Mouse (Mus musculus) hindbrain, embryonic 11.5 days (tissue): ENCODE data around the gene Agmo. TPM values are rescaled to one million over a fixed set of nuclear protein-coding genes. Genes with fewer than 3 reads are reported as not detected.

Source experiments
- ATAC-seq: fragments of 200-750 bp; cut with Nextera tagmentation; 2 replicates; pipeline ENCODE4 v1.8.0; 2017; ENCODE audit warnings: mild to moderate bottlenecking, moderate TSS enrichment, moderate library complexity; ENCODE audit not compliant: low FRiP score
- DNase-seq: peaks from one replicate; pipeline ENCODE4 v3.0.0-alpha.2; 2015; ENCODE audit warnings: low spot score
- H3K27ac ChIP-seq: fragments of 300-500 bp; sonication (generic); 2 replicates; pipeline ENCODE4 v1.5.1; 2014; ENCODE audit warnings: mild to moderate bottlenecking, low read depth, low read length
- H3K27me3 ChIP-seq: fragments of 300-500 bp; sonication (generic); 2 replicates; pipeline ENCODE4 v1.6.1; 2014; ENCODE audit warnings: mild to moderate bottlenecking, low read length, moderate library complexity, mixed read lengths; ENCODE audit not compliant: control insufficient read depth, insufficient read depth
- H3K36me3 ChIP-seq: fragments of 300-500 bp; sonication (generic); 2 replicates; pipeline ENCODE4 v1.6.1; 2014; ENCODE audit warnings: mild to moderate bottlenecking, low read length, moderate library complexity, mixed read lengths; ENCODE audit not compliant: control insufficient read depth, insufficient read depth
- H3K4me1 ChIP-seq: fragments of 300-500 bp; sonication (generic); replicated peaks from 2 replicates; pipeline ENCODE4 v1.6.1; 2014; ENCODE audit warnings: low read length, mixed read lengths; ENCODE audit not compliant: control insufficient read depth, insufficient read depth
- H3K4me2 ChIP-seq: fragments of 300-500 bp; sonication (generic); replicated peaks from 2 replicates; pipeline ENCODE4 v1.6.1; 2014; ENCODE audit warnings: mild to moderate bottlenecking, low read depth, low read length
- H3K4me3 ChIP-seq: fragments of 300-500 bp; sonication (generic); 2 replicates; pipeline ENCODE4 v1.5.1; 2014; ENCODE audit warnings: low read depth, low read length
- H3K9ac ChIP-seq: fragments of 300-500 bp; sonication (generic); 2 replicates; pipeline ENCODE4 v1.6.1; 2014; ENCODE audit warnings: low read depth, low read length
- H3K9me3 ChIP-seq: fragments of 300-500 bp; sonication (generic); 2 replicates; pipeline ENCODE4 v1.6.1; 2016; ENCODE audit warnings: low read length; ENCODE audit not compliant: control insufficient read depth
- WGBS: fragments of 180-500 bp; shearing (Covaris S2); extraction: QIAGEN DNeasy Blood & Tissue Kit; methylation state at CpG from one replicate; pipeline ENCODE4 v1.1.7; 2014; 5-methylcytosine and 5-hydroxymethylcytosine counted together
- polyA plus RNA-seq: library from polyadenylated mRNA; unstranded; fragments of >200 nt; fragmentation: Nextera tagmentation; extraction: Ambion mirVana; gene quantifications from 2 replicates; pipeline ENCODE4 v1.2.1, GENCODE M21; 2014

Agmo gene
- polyA plus RNA-seq, 1 experiment from 2014 or later = 0.71 TPM

DNA sequence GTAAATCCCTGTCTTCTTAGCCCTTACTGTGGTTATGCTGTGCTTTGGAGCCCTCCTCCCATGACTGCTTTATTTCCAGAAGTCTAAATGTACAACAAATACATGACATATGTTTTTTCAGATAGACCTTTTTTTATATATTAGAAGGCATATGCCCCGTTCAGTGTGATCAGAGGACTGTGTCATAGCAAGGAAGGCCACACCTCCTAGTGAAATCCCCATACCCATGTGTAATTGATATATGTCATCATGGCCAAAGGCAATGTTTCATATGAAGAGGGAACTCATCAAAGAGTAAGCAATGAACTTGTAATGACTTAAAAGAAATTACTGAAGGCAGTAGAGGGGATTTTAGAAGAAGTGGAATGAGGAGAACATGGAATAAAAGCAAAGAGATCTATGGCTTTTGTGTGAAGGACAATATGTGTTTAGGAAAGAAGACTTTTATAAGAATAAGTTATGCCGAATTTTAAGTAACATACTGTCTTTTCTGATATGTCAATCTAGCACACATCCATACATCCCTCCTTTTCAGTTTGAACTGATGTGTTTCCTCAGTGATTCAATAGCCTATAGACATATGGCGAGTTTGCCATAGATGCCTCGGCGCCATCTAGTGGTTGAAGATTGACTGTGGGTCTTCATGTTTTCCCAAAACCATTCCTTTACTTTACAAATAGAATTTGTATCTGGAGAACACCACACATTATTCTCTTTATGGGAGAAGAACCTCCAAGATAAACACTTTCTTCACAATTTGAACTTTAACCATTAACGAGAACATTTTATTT is 209.1 kb downstream of the Agmo start:
- no peak overlapping the region for H3K27ac ChIP-seq
- H3K27me3 ChIP-seq = no peaks in the 10 kb centered on the region
- H3K4me1 ChIP-seq = no peaks in the 10 kb centered on the region
- DNase-seq (peak; percentile 87), ATAC-seq (peak; percentile 75)
- 19% methylated on average over 6 of the region's 6 CpGs for WGBS
- H3K4me3 ChIP-seq = no peak overlapping the region
- no peaks in the 10 kb centered on the region for H3K36me3 ChIP-seq
- no peak overlapping the region for H3K9ac ChIP-seq
- H3K4me2 ChIP-seq = no peak overlapping the region
- no peaks in the 10 kb centered on the region for H3K9me3 ChIP-seq

DNA sequence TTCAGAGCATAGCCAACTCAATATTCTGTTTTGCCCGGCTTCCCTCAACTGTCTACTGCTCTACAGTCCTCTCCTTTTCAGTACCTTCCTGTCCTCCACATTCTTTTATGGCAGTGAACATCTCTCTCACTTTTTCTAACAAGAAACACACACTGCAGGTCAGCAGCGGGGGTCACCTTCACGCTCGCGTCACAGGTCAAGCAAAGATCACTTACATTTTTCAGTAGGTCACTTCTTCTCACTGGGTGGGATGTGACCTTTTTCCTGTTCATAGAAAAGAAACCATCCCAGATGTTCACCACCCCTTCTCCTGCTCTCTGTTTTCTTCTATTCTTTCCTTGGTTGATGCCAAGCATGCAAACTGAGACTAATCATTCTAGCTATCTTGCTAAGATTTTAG is 230.2 kb downstream of the Agmo start:
- Histone ChIP-seq H3K4me3 (no peak overlapping the region), H3K27me3 (no peaks in the 10 kb centered on the region), H3K27ac (no peak overlapping the region), H3K4me2 (no peak overlapping the region), H3K4me1 (no peaks in the 10 kb centered on the region), H3K9me3 (no peaks in the 10 kb centered on the region), H3K9ac (no peak overlapping the region), H3K36me3 (no peaks in the 10 kb centered on the region)
- ATAC-seq (no peak), DNase-seq (no peak)
- 46% methylated on average over 5 of the region's 5 CpGs for WGBS

GRCm38 (mm10) chr12:37476849-37477248 is 235.4 kb downstream of the Agmo start:
- H3K4me2 ChIP-seq = no peak overlapping the region
- no peak overlapping the region for H3K9ac ChIP-seq
- no peak for ATAC-seq
- no peaks in the 10 kb centered on the region for H3K9me3 ChIP-seq
- H3K4me3 ChIP-seq = no peak overlapping the region
- no peaks in the 10 kb centered on the region for H3K4me1 ChIP-seq
- no peaks in the 10 kb centered on the region for H3K36me3 ChIP-seq
- DNase-seq = no peak
- no peak overlapping the region for H3K27ac ChIP-seq
- WGBS = 97% methylated on average over 2 of the region's 2 CpGs
- no peaks in the 10 kb centered on the region for H3K27me3 ChIP-seq

- no peaks in the 10 kb centered on the region for H3K9me3 ChIP-seq
- no peaks in the 10 kb centered on the region for H3K4me1 ChIP-seq
- ATAC-seq (no peak), DNase-seq (no peak)
- no peak overlapping the region for H3K4me3 ChIP-seq
- no peaks in the 10 kb centered on the region for H3K36me3 ChIP-seq
- WGBS = 84% methylated on average over 3 of the region's 3 CpGs
- no peaks in the 10 kb centered on the region for H3K27me3 ChIP-seq
- H3K4me2 ChIP-seq = no peak overlapping the region
- no peak overlapping the region for H3K9ac ChIP-seq
- no peak overlapping the region for H3K27ac ChIP-seq
Observed at GRCm38 (mm10) chr12:37487991-37488390, 246.6 kb downstream of the Agmo start.

GRCm38 (mm10) chr12:37498871-37499270 is 257.4 kb downstream of the Agmo start:
- Histone ChIP-seq H3K4me1 (no peaks in the 10 kb centered on the region), H3K9ac (no peak overlapping the region), H3K27me3 (no peaks in the 10 kb centered on the region), H3K27ac (no peak overlapping the region), H3K4me3 (no peak overlapping the region), H3K4me2 (no peak overlapping the region), H3K9me3 (no peaks in the 10 kb centered on the region), H3K36me3 (no peaks in the 10 kb centered on the region)
- DNase-seq = no peak
- WGBS = 88% methylated on average over 3 of the region's 3 CpGs
- no peak for ATAC-seq

DNA sequence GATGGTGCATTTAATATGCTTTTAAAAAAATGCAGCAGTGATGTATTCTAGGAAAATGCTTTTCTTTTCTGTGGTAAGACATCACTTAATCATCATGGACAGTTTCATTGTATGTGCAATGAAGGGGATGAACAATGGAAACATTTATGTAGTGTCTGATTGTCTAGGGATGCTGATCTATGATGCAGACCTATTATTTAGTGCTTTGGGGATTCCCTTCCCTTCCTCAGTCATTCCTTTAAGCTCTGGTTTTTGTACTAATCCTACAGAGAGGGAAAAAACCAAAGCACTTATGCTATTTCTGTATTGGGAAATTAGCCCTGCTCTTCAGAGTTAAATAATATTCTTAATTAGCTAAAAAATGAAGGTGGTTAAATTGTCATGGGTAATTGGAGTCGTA is 266.0 kb downstream of the Agmo start:
- Histone ChIP-seq H3K27ac (no peak overlapping the region), H3K27me3 (no peaks in the 10 kb centered on the region), H3K4me2 (no peak overlapping the region), H3K9me3 (no peaks in the 10 kb centered on the region), H3K36me3 (no peaks in the 10 kb centered on the region), H3K4me3 (no peak overlapping the region), H3K9ac (no peak overlapping the region), H3K4me1 (no peaks in the 10 kb centered on the region)
- WGBS = 69% methylated on average over 1 of the region's 1 CpGs
- no peak for ATAC-seq
- DNase-seq = no peak

GRCm38 (mm10) chr12:37507826-37508225 is 266.4 kb downstream of the Agmo start:
- no peak for ATAC-seq
- WGBS = 77% methylated on average over 2 of the region's 2 CpGs
- Histone ChIP-seq H3K27ac (no peak overlapping the region), H3K9me3 (no peaks in the 10 kb centered on the region), H3K4me3 (no peak overlapping the region), H3K36me3 (no peaks in the 10 kb centered on the region), H3K9ac (no peak overlapping the region), H3K4me2 (no peak overlapping the region), H3K4me1 (no peaks in the 10 kb centered on the region), H3K27me3 (no peaks in the 10 kb centered on the region)
- no peak for DNase-seq

DNA sequence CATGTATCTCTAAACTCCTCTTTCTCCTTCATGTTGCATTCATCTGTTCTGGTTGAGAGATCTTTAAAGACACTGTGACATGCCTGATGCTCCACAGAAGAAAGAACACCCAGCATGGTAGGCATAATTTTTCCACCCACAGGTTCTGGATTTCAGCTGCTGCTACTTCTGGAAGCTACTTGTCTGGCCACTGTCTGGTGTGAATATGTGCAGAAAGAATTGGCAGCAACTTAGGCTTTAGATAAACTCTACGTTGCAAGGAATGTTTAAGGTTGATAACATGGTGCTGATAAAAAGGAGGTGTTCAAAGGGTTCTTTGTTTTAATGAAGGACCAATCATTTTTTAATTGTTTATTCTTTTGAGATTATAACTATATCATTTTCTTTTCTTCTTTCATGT is 280.3 kb downstream of the Agmo start:
- 80% methylated on average over 1 of the region's 1 CpGs for WGBS
- no peak for DNase-seq

DNA sequence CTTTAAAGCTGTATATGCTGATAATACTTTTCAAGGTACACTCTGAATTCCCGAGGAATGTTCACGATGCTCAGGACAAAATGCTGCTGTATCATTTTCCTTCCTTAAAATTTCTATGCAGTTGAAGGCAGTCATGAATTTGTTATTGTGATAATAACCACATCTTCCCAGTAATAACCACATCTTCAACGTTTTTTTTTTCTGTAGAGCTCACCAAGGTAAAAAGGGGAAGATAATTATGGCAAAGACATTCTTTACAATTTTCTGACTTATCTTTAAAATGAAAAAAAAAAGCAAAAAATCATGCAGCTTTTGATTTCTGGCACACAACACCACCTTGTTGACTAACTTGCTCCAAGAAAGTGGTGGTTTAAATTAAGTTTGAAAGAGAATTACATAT is 283.2 kb downstream of the Agmo start:
- ATAC-seq (no peak), DNase-seq (no peak)
- 86% methylated on average over 3 of the region's 3 CpGs for WGBS
- H3K4me3 ChIP-seq = no peak overlapping the region
- H3K27ac ChIP-seq = no peak overlapping the region
- no peaks in the 10 kb centered on the region for H3K27me3 ChIP-seq
- H3K36me3 ChIP-seq = no peaks in the 10 kb centered on the region
- H3K9ac ChIP-seq = no peak overlapping the region
- no peak overlapping the region for H3K4me2 ChIP-seq
- no peaks in the 10 kb centered on the region for H3K9me3 ChIP-seq
- no peaks in the 10 kb centered on the region for H3K4me1 ChIP-seq

More for the DNA sequence above, 280.3 kb downstream of the Agmo start:
- Histone ChIP-seq H3K4me3 (no peak overlapping the region), H3K4me2 (no peak overlapping the region), H3K27me3 (no peaks in the 10 kb centered on the region), H3K27ac (no peak overlapping the region), H3K9me3 (no peaks in the 10 kb centered on the region), H3K36me3 (no peaks in the 10 kb centered on the region), H3K4me1 (no peaks in the 10 kb centered on the region), H3K9ac (no peak overlapping the region)
- no peak for ATAC-seq
